Mouse (Mus musculus): ENCODE data around the gene Olfr1461. TPM values are rescaled to one million over a fixed set of nuclear protein-coding genes. Genes with fewer than 3 reads are reported as not detected.

The Olfr1461 gene
- total RNA-seq (2012; rRNA removed) (not detected in 2 replicates), total RNA-seq (2014; rRNA removed) (not detected in 2 replicates), polyA plus RNA-seq (2012; ENCODE audit: insufficient read length, low read depth) (not detected in 2 replicates)

- Histone ChIP-seq H3K4me3 (replicated peaks in 1 of 3; ENCODE audit: low read depth in 2 of 3, low read length in 2 of 3, poor library complexity in 1 of 3) (no peak within 1 kb of the TSS), H3K4me2 (ENCODE audit: insufficient read depth, low read depth, poor library complexity, severe bottlenecking) (no peak within 1 kb of the TSS), H3K79me2 (replicated peaks; ENCODE audit: control insufficient read depth, extremely low read depth, insufficient read depth, poor library complexity, severe bottlenecking) (no peaks in the 10 kb centered on the region), H3K36me3 (replicated peaks in 1 of 2; ENCODE audit: control insufficient read depth in 1 of 2, insufficient read depth in 1 of 2, low read length in 1 of 2) (no peaks in the 10 kb centered on the region), H3K27me3 (replicated peaks) (no peaks in the 10 kb centered on the region), H3K9me3 (replicated peaks; ENCODE audit: low read length) (no peaks in the 10 kb centered on the region), H3K4me1 (ENCODE audit: control insufficient read depth in 1 of 2, insufficient read depth in 2 of 2) (no peaks in the 10 kb centered on the region), H3K9ac (ENCODE audit: insufficient read depth, low read depth) (no peak within 1 kb of the TSS), H3K27ac (ENCODE audit: insufficient read depth, low read depth) (no peak within 1 kb of the TSS)
- in situ Hi-C loops (cut with MboI; ENCODE audit: low pct_ligation_motif_present, low pct_unique_long_range_greater_than_20kb, low sequenced_read_pairs) = no loop called here
- TF ChIP-seq JUND (conservative IDR thresholded peaks at IDR 0.05; ENCODE audit: low read depth, low read length) = no peak
- no peak for TF ChIP-seq ELF1 (IDR thresholded peaks at IDR 0.05; ENCODE audit: low read depth, low read length)
- no peak for TF ChIP-seq USF1 (IDR thresholded peaks at IDR 0.05; ENCODE audit: low read depth, low read length)
- TF ChIP-seq CHD1 (IDR thresholded peaks at IDR 0.05; ENCODE audit: low read depth, low read length) = no peak
- no peak for TF ChIP-seq UBTF (IDR thresholded peaks at IDR 0.05; ENCODE audit: low read depth, low read length)
- no peak for TF ChIP-seq TCF12 (IDR thresholded peaks at IDR 0.05; ENCODE audit: low read depth, low read length)
- TF ChIP-seq ETS1 (conservative IDR thresholded peaks at IDR 0.05; ENCODE audit: low read depth, low read length) = no peak
- TF ChIP-seq MYC (IDR thresholded peaks at IDR 0.05; ENCODE audit: low read depth, low read length) = no peak
- no peak for TF ChIP-seq SMC3 (IDR thresholded peaks at IDR 0.05; ENCODE audit: low read depth, low read length)
- no peak for TF ChIP-seq MXI1 (IDR thresholded peaks at IDR 0.05; ENCODE audit: low read depth, low read length)
- TF ChIP-seq CTCF (conservative IDR thresholded peaks at IDR 0.05 in 1 of 2, IDR thresholded peaks at IDR 0.05 in 1 of 2; ENCODE audit: low read depth in 2 of 2, low read length in 2 of 2) = no peak
- no peak for TF ChIP-seq E2F4 (IDR thresholded peaks at IDR 0.05; ENCODE audit: insufficient replicate concordance, low read depth, low read length)
- no peak for TF ChIP-seq NRF1 (IDR thresholded peaks at IDR 0.05; ENCODE audit: low read depth, low read length)
- no peak for TF ChIP-seq EP300 (IDR thresholded peaks at IDR 0.05; ENCODE audit: low read length)
- TF ChIP-seq IRF4 (IDR thresholded peaks at IDR 0.05; ENCODE audit: low read depth, low read length) = no peak
- dilution Hi-C loops (cut with MboI; ENCODE audit: extremely low pct_ligation_motif_present, extremely low pct_unique_long_range_greater_than_20kb, low sequenced_read_pairs) = no loop called here
- no peak for DNase-seq (ENCODE audit: extremely low read depth)
Observed at GRCm38 (mm10) chr19:13162700-13163099, at the start of gene Olfr1461. TSS of gene Olfr1461 (plus strand) at chr19:13163000.

- H3K27ac ChIP-seq (ENCODE audit: insufficient read depth, low read depth) = no peak within 1 kb of the TSS
- no peak within 1 kb of the TSS for H3K4me3 ChIP-seq (replicated peaks in 1 of 3; ENCODE audit: low read depth in 2 of 3, low read length in 2 of 3, poor library complexity in 1 of 3)
- no peaks in the 10 kb centered on the region for H3K9me3 ChIP-seq (replicated peaks; ENCODE audit: low read length)
- H3K27me3 ChIP-seq (replicated peaks) = no peaks in the 10 kb centered on the region
- dilution Hi-C loops (cut with MboI; ENCODE audit: extremely low pct_ligation_motif_present, extremely low pct_unique_long_range_greater_than_20kb, low sequenced_read_pairs) (no loop called here), in situ Hi-C loops (cut with MboI; ENCODE audit: low pct_ligation_motif_present, low pct_unique_long_range_greater_than_20kb, low sequenced_read_pairs) (no loop called here)
- no peak for TF ChIP-seq ZNF384 (IDR thresholded peaks at IDR 0.05; ENCODE audit: low read depth, low read length)
- no peak for DNase-seq (ENCODE audit: extremely low read depth)
- H3K36me3 ChIP-seq (replicated peaks in 1 of 2; ENCODE audit: control insufficient read depth in 1 of 2, insufficient read depth in 1 of 2, low read length in 1 of 2) = no peaks in the 10 kb centered on the region
- H3K4me1 ChIP-seq (ENCODE audit: control insufficient read depth in 1 of 2, insufficient read depth in 2 of 2) = no peaks in the 10 kb centered on the region
- H3K4me2 ChIP-seq (ENCODE audit: insufficient read depth, low read depth, poor library complexity, severe bottlenecking) = no peak within 1 kb of the TSS
- H3K79me2 ChIP-seq (replicated peaks; ENCODE audit: control insufficient read depth, extremely low read depth, insufficient read depth, poor library complexity, severe bottlenecking) = no peaks in the 10 kb centered on the region
- H3K9ac ChIP-seq (ENCODE audit: insufficient read depth, low read depth) = no peak within 1 kb of the TSS
Observed at GRCm38 (mm10) chr19:13149449-13149848, 13.4 kb upstream of the Olfr1461 start, which contains the start of gene Olfr1459. TSS of gene Olfr1459 (minus strand) at chr19:13149549.

All from CH12.LX (cell line).